Mouse (Mus musculus) hindbrain, embryonic 13.5 days (tissue): ENCODE results near the gene Unc119b. TPM values are rescaled to one million over a fixed set of nuclear protein-coding genes. Genes with fewer than 3 reads are reported as not detected.

Source experiments
- ATAC-seq: fragments of 200-750 bp; cut with Nextera tagmentation; 2 replicates; pipeline ENCODE4 v1.8.0; 2017; ENCODE audit warnings: moderate TSS enrichment; ENCODE audit not compliant: low FRiP score
- H3K27ac ChIP-seq: fragments of 300-500 bp; sonication (generic); 2 replicates; pipeline ENCODE4 v1.5.1; 2015; ENCODE audit warnings: inconsistent platforms, mild to moderate bottlenecking, moderate library complexity
- H3K27me3 ChIP-seq: fragments of 300-500 bp; sonication (generic); 2 replicates; pipeline ENCODE4 v1.6.1; 2015; ENCODE audit warnings: mild to moderate bottlenecking, inconsistent platforms
- H3K36me3 ChIP-seq: fragments of 300-500 bp; sonication (generic); 2 replicates; pipeline ENCODE4 v1.6.1; 2015; ENCODE audit warnings: mild to moderate bottlenecking, inconsistent platforms
- H3K4me1 ChIP-seq: fragments of 300-500 bp; sonication (generic); replicated peaks from 2 replicates; pipeline ENCODE4 v1.6.1; 2015; ENCODE audit warnings: inconsistent platforms
- H3K4me2 ChIP-seq: fragments of 300-500 bp; sonication (generic); 2 replicates; pipeline ENCODE4 v1.6.1; 2015; ENCODE audit warnings: inconsistent platforms, mild to moderate bottlenecking, moderate library complexity
- H3K4me3 ChIP-seq: fragments of 300-500 bp; sonication (generic); 2 replicates; pipeline ENCODE4 v1.5.1; 2015; ENCODE audit warnings: mild to moderate bottlenecking, inconsistent platforms
- H3K9ac ChIP-seq: fragments of 300-500 bp; sonication (generic); 2 replicates; pipeline ENCODE4 v1.6.1; 2015; ENCODE audit warnings: mild to moderate bottlenecking, inconsistent platforms
- H3K9me3 ChIP-seq: fragments of 300-500 bp; sonication (generic); 2 replicates; pipeline ENCODE4 v1.6.1; 2016; ENCODE audit warnings: inconsistent platforms
- WGBS: fragments of 180-500 bp; shearing (Covaris S2); methylation state at CpG from one replicate; pipeline ENCODE4 v1.1.7; 2015; 5-methylcytosine and 5-hydroxymethylcytosine counted together
- polyA plus RNA-seq: library from polyadenylated mRNA; unstranded; fragments of >200 nt; fragmentation: Nextera tagmentation; extraction: Ambion mirVana; gene quantifications from 2 replicates; pipeline ENCODE4 v1.2.1, GENCODE M21; 2015

Unc119b gene
- polyA plus RNA-seq, 1 experiment from 2014 or later = 38.0 TPM

GRCm38 (mm10) chr5:115145253-115145968 is 10.6 kb upstream of the Unc119b start:
- Histone ChIP-seq H3K4me1 (no peaks in the 10 kb centered on the region), H3K27ac (no peak overlapping the region; the same call in 1 of the 2 replicates), H3K27me3 (no peaks in the 10 kb centered on the region), H3K9me3 (no peaks in the 10 kb centered on the region), H3K36me3 (peaks cover 65% of the 10 kb centered on the region), H3K4me2 (no peak overlapping the region), H3K4me3 (no peak overlapping the region), H3K9ac (peak overlapping the region; percentile 2; the same call in 1 of the 2 replicates)
- no peak for ATAC-seq
- WGBS = 74% methylated on average over 11 of the region's 11 CpGs

GRCm38 (mm10) chr5:115144471-115144870 is 9.7 kb upstream of the Unc119b start:
- Histone ChIP-seq H3K36me3 (peaks cover 56% of the 10 kb centered on the region), H3K27me3 (no peaks in the 10 kb centered on the region)

GRCm38 (mm10) chr5:115143552-115143951 is 8.8 kb upstream of the Unc119b start:
- 82% methylated on average over 10 of the region's 10 CpGs for WGBS
- H3K36me3 ChIP-seq = peaks cover 48% of the 10 kb centered on the region
- no peak overlapping the region for H3K9ac ChIP-seq
- H3K4me3 ChIP-seq = no peak overlapping the region
- H3K4me1 ChIP-seq = no peaks in the 10 kb centered on the region
- H3K27me3 ChIP-seq = no peaks in the 10 kb centered on the region
- no peak for ATAC-seq
- no peaks in the 10 kb centered on the region for H3K9me3 ChIP-seq
- H3K27ac ChIP-seq = 0 out of 2 replicates have a peak overlapping the region, but pooled peaks have one; percentile 13
- H3K4me2 ChIP-seq = no peak overlapping the region

More at GRCm38 (mm10) chr5:115144471-115144870, 9.7 kb upstream of the Unc119b start:
- no peaks in the 10 kb centered on the region for H3K9me3 ChIP-seq
- ATAC-seq = no peak
- H3K4me1 ChIP-seq = no peaks in the 10 kb centered on the region
- H3K4me3 ChIP-seq = no peak overlapping the region
- H3K9ac ChIP-seq = 0 out of 2 replicates have a peak overlapping the region, but pooled peaks have one; percentile 2
- WGBS = 74% methylated on average over 6 of the region's 6 CpGs
- H3K4me2 ChIP-seq = no peak overlapping the region
- no peak overlapping the region for H3K27ac ChIP-seq

GRCm38 (mm10) chr5:115142166-115142697 is 7.5 kb upstream of the Unc119b start:
- no peak for ATAC-seq

GRCm38 (mm10) chr5:115140726-115141125 is 6.0 kb upstream of the Unc119b start:
- Histone ChIP-seq H3K4me1 (no peaks in the 10 kb centered on the region), H3K4me3 (no peak overlapping the region), H3K27me3 (no peaks in the 10 kb centered on the region), H3K4me2 (no peak overlapping the region), H3K9me3 (no peaks in the 10 kb centered on the region), H3K9ac (no peak overlapping the region), H3K36me3 (peaks cover 20% of the 10 kb centered on the region), H3K27ac (no peak overlapping the region)
- 79% methylated on average over 3 of the region's 3 CpGs for WGBS
- ATAC-seq = no peak

More at GRCm38 (mm10) chr5:115142166-115142697, 7.5 kb upstream of the Unc119b start:
- no peak overlapping the region for H3K27ac ChIP-seq
- H3K9me3 ChIP-seq = no peaks in the 10 kb centered on the region
- H3K27me3 ChIP-seq = no peaks in the 10 kb centered on the region
- WGBS = 88% methylated on average over 9 of the region's 9 CpGs
- H3K36me3 ChIP-seq = peaks cover 35% of the 10 kb centered on the region
- no peak overlapping the region for H3K4me2 ChIP-seq
- no peaks in the 10 kb centered on the region for H3K4me1 ChIP-seq
- no peak overlapping the region for H3K9ac ChIP-seq
- H3K4me3 ChIP-seq = no peak overlapping the region

GRCm38 (mm10) chr5:115139124-115139523 is 4.3 kb upstream of the Unc119b start:
- H3K4me1 ChIP-seq = peaks cover 1% of the 10 kb centered on the region
- WGBS = 74% methylated on average over 4 of the region's 4 CpGs

GRCm38 (mm10) chr5:115133358-115134066 is 1.3 kb downstream of the Unc119b start:
- H3K9me3 ChIP-seq = no peaks in the 10 kb centered on the region
- no peaks in the 10 kb centered on the region for H3K27me3 ChIP-seq
- no peak overlapping the region for H3K27ac ChIP-seq
- no peak for ATAC-seq
- peak overlapping the region; percentile 92 for H3K9ac ChIP-seq
- H3K36me3 ChIP-seq = peaks cover 18% of the 10 kb centered on the region
- whole genome bisulfite sequencing = 60% methylated on average over 6 of the region's 6 CpGs
- peak overlapping the region; percentile 89 for H3K4me3 ChIP-seq
- peak overlapping the region; percentile 87 for H3K4me2 ChIP-seq
- H3K4me1 ChIP-seq = peaks cover 33% of the 10 kb centered on the region

More at GRCm38 (mm10) chr5:115139124-115139523, 4.3 kb upstream of the Unc119b start:
- no peak for ATAC-seq
- no peaks in the 10 kb centered on the region for H3K9me3 ChIP-seq
- H3K27me3 ChIP-seq = no peaks in the 10 kb centered on the region
- H3K4me3 ChIP-seq = no peak overlapping the region
- no peak overlapping the region for H3K4me2 ChIP-seq
- peaks cover 4% of the 10 kb centered on the region for H3K36me3 ChIP-seq
- H3K27ac ChIP-seq = no peak overlapping the region
- no peak overlapping the region for H3K9ac ChIP-seq

GRCm38 (mm10) chr5:115132465-115132864 is 2.3 kb downstream of the Unc119b start:
- Histone ChIP-seq H3K9ac (peak overlapping the region; percentile 92), H3K9me3 (no peaks in the 10 kb centered on the region), H3K4me3 (0 out of 2 replicates have a peak overlapping the region, but pooled peaks have one; percentile 89), H3K27me3 (no peaks in the 10 kb centered on the region), H3K36me3 (peaks cover 29% of the 10 kb centered on the region), H3K27ac (no peak overlapping the region), H3K4me1 (peaks cover 33% of the 10 kb centered on the region), H3K4me2 (peak overlapping the region; percentile 87)
- 93% methylated on average over 8 of the region's 8 CpGs for WGBS
- no peak for ATAC-seq

GRCm38 (mm10) chr5:115129328-115129727 is 5.4 kb downstream of the Unc119b start:
- WGBS = 89% methylated on average over 6 of the region's 6 CpGs

GRCm38 (mm10) chr5:115127421-115128179 is 7.2 kb downstream of the Unc119b start:
- H3K9ac ChIP-seq = no peak overlapping the region
- 93% methylated on average over 22 of the region's 22 CpGs for WGBS
- H3K4me2 ChIP-seq = no peak overlapping the region
- ATAC-seq = no peak
- H3K27ac ChIP-seq = no peak overlapping the region
- H3K4me3 ChIP-seq = no peak overlapping the region
- peaks cover 36% of the 10 kb centered on the region for H3K4me1 ChIP-seq
- peaks cover 67% of the 10 kb centered on the region for H3K36me3 ChIP-seq
- H3K9me3 ChIP-seq = no peaks in the 10 kb centered on the region
- H3K27me3 ChIP-seq = no peaks in the 10 kb centered on the region

More at GRCm38 (mm10) chr5:115129328-115129727, 5.4 kb downstream of the Unc119b start:
- no peak overlapping the region for H3K4me3 ChIP-seq
- no peak overlapping the region for H3K27ac ChIP-seq
- no peaks in the 10 kb centered on the region for H3K9me3 ChIP-seq
- peaks cover 53% of the 10 kb centered on the region for H3K36me3 ChIP-seq
- no peak overlapping the region for H3K4me2 ChIP-seq
- H3K4me1 ChIP-seq = peaks cover 52% of the 10 kb centered on the region
- no peaks in the 10 kb centered on the region for H3K27me3 ChIP-seq
- ATAC-seq = no peak
- H3K9ac ChIP-seq = no peak overlapping the region

GRCm38 (mm10) chr5:115126578-115127312 is 8.0 kb downstream of the Unc119b start:
- Histone ChIP-seq H3K4me1 (peaks cover 29% of the 10 kb centered on the region), H3K9ac (no peak overlapping the region), H3K9me3 (no peaks in the 10 kb centered on the region), H3K36me3 (peaks cover 76% of the 10 kb centered on the region), H3K4me3 (no peak overlapping the region), H3K4me2 (no peak overlapping the region), H3K27ac (no peak overlapping the region), H3K27me3 (no peaks in the 10 kb centered on the region)
- 91% methylated on average over 28 of the region's 28 CpGs for WGBS
- no peak for ATAC-seq
